Mouse (Mus musculus): ENCODE measurements around the gene Sf3b5. TPM values are rescaled to one million over a fixed set of nuclear protein-coding genes. Genes with fewer than 3 reads are reported as not detected.

The Sf3b5 gene
- 12.5 TPM for polyA plus RNA-seq (2014; fragmentation: Illumina TruSeq; extraction: RNeasy Lipid Tissue Mini Kit (QIAGEN cat#74804); ENCODE audit: low read depth, low replicate concordance)

DNA sequence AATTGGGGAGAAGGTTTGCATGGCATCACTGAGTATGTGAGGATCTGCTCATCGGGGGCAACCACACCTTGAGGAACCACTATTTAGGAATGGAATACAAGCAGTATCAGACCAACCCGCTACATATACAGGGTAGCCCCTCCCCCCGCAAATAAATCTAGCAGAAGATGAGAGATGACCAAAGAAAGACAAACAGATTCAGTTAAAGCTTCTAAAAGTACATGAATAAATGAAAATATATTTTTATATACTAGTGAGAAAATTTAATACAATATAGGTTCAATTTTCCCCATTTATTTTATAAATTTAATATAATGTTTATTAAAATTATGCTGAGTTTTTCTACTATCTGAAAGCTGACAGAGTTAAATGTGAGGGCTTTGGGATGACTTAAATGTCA lies at the start of gene Sf3b5:
Sf3b5 (plus strand) TSS at position 301 of the 400 bp plus-strand sequence.

DNA sequence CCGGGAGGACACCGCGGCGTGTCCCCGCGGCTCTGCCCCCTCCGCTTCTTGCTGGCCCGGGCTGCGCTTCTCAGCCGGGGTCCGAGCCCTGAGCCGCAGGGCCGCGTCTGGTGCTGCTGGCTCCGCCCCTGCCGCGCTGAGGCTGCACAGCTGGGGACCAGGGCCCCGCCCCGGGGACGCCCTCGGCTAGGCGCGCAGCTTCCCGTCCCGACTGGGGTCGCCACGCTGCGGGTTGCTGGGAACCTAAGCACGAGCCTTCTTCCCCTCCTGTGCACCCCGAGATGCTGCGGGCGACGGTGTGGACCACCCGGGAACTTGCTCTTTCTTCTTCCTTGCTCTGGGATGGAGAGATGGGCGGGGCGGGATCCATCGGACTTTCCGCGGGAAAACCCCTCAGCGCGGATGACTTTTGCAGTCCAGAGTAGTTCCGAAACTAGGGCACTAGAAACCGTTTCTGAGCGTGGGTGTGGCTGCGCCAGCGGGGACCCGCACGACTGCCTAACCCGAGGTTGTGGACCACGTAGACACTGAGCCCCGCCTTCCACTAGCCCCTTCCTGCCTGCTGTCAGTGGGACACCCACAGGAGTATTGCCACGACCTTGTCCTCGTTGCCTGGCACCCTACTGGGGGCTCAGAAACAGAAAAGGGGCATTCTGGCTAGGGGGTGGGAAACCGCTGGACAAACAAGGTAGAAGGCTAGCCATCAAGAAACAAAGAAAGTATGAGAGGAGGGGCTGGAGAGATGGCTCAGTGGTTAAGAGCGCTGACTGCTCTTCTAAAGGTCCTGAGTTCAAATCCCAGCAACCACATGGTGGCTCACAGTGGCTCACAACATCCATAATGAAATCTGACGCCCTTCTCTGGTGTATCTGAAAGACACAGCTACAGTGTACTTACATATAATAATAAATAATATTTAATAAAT lies 40.7 kb upstream of the Sf3b5 start, which contains the start of gene Stx11:
Stx11 (minus strand) TSS at position 148 of the 925 bp plus-strand sequence.

Other genes with a start within 250 kb of the Sf3b5 start
- gene Utrn, start 136.0 kb upstream of the Sf3b5 start, polyA plus RNA-seq (2014; fragmentation: Illumina TruSeq; extraction: RNeasy Lipid Tissue Mini Kit (QIAGEN cat#74804); ENCODE audit: low read depth, low replicate concordance): 34.9 TPM
- 0.56 TPM for gene Stx11, start 41.0 kb upstream of the Sf3b5 start, polyA plus RNA-seq (2014; fragmentation: Illumina TruSeq; extraction: RNeasy Lipid Tissue Mini Kit (QIAGEN cat#74804); ENCODE audit: low read depth, low replicate concordance)
- 32.0 TPM for gene Plagl1, start 55.2 kb downstream of the Sf3b5 start, polyA plus RNA-seq (2014; fragmentation: Illumina TruSeq; extraction: RNeasy Lipid Tissue Mini Kit (QIAGEN cat#74804); ENCODE audit: low read depth, low replicate concordance)
- gene Zc2hc1b, start 172.7 kb downstream of the Sf3b5 start, polyA plus RNA-seq (2014; fragmentation: Illumina TruSeq; extraction: RNeasy Lipid Tissue Mini Kit (QIAGEN cat#74804); ENCODE audit: low read depth, low replicate concordance): 0.31 TPM
- 25.9 TPM for gene Ltv1, start 187.8 kb downstream of the Sf3b5 start, polyA plus RNA-seq (2014; fragmentation: Illumina TruSeq; extraction: RNeasy Lipid Tissue Mini Kit (QIAGEN cat#74804); ENCODE audit: low read depth, low replicate concordance)

Data from adipose tissue, adult 10 weeks (tissue).